Mouse (Mus musculus): ENCODE data around the gene Eva1b.
A peak's percentile ranks its signal among the peaks of the same experiment; 100 is the strongest.
"Not testable (repeated sequence)": the region's sequence is repeated elsewhere in the genome, so short reads cannot be mapped to it uniquely, and the experiment has no call there.

Gene Eva1b

GRCm38 (mm10) chr4:126151701-126152440 is 4.3 kb downstream of the Eva1b start:
- ATAC-seq (ENCODE audit: insufficient number of reproducible peaks, low FRiP score, low TSS enrichment), result no peak

- no peak for ATAC-seq (ENCODE audit: insufficient number of reproducible peaks, low FRiP score, low TSS enrichment)
Measured at GRCm38 (mm10) chr4:126152864-126153263, 5.3 kb downstream of the Eva1b start.

- no peak for ATAC-seq (ENCODE audit: insufficient number of reproducible peaks, low FRiP score, low TSS enrichment)
Measured at GRCm38 (mm10) chr4:126155183-126155582, 7.6 kb downstream of the Eva1b start.

GRCm38 (mm10) chr4:126155869-126156268 is 8.3 kb downstream of the Eva1b start:
- ATAC-seq (ENCODE audit: insufficient number of reproducible peaks, low FRiP score, low TSS enrichment), result no peak

- ATAC-seq (ENCODE audit: insufficient number of reproducible peaks, low FRiP score, low TSS enrichment), result no peak
Measured at GRCm38 (mm10) chr4:126156617-126157016, 9.1 kb downstream of the Eva1b start.

GRCm38 (mm10) chr4:126157562-126157961 is 10.0 kb downstream of the Eva1b start:
- no peak for ATAC-seq (ENCODE audit: insufficient number of reproducible peaks, low FRiP score, low TSS enrichment)

- ATAC-seq (ENCODE audit: insufficient number of reproducible peaks, low FRiP score, low TSS enrichment), result no peak
Measured at GRCm38 (mm10) chr4:126159455-126159854, 11.9 kb downstream of the Eva1b start.

- no peak for ATAC-seq (ENCODE audit: insufficient number of reproducible peaks, low FRiP score, low TSS enrichment)
Measured at GRCm38 (mm10) chr4:126160981-126161380, 13.4 kb downstream of the Eva1b start.

GRCm38 (mm10) chr4:126161456-126161855 is 13.9 kb downstream of the Eva1b start:
- no peak for ATAC-seq (ENCODE audit: insufficient number of reproducible peaks, low FRiP score, low TSS enrichment)

- no peak for ATAC-seq (ENCODE audit: insufficient number of reproducible peaks, low FRiP score, low TSS enrichment)
Measured at GRCm38 (mm10) chr4:126161986-126162385, 14.4 kb downstream of the Eva1b start.

- peak; percentile 71 for ATAC-seq (ENCODE audit: insufficient number of reproducible peaks, low FRiP score, low TSS enrichment)
Measured at GRCm38 (mm10) chr4:126162544-126163066, 15.1 kb downstream of the Eva1b start.

- no peak for ATAC-seq (ENCODE audit: insufficient number of reproducible peaks, low FRiP score, low TSS enrichment)
Measured at GRCm38 (mm10) chr4:126163067-126163659, 15.6 kb downstream of the Eva1b start, which contains the start of gene Sh3d21. TSS of gene Sh3d21 (minus strand) at chr4:126163491.

- ATAC-seq (ENCODE audit: insufficient number of reproducible peaks, low FRiP score, low TSS enrichment), result no peak
Measured at GRCm38 (mm10) chr4:126163685-126164084, 16.1 kb downstream of the Eva1b start.

- ATAC-seq (ENCODE audit: insufficient number of reproducible peaks, low FRiP score, low TSS enrichment), result not testable (repeated sequence)
Measured at GRCm38 (mm10) chr4:126165092-126165491, 17.5 kb downstream of the Eva1b start.

- ATAC-seq (ENCODE audit: insufficient number of reproducible peaks, low FRiP score, low TSS enrichment), result no peak
Measured at GRCm38 (mm10) chr4:126166084-126166483, 18.5 kb downstream of the Eva1b start.

GRCm38 (mm10) chr4:126168851-126169250 is 21.3 kb downstream of the Eva1b start:
- no peak for ATAC-seq (ENCODE audit: insufficient number of reproducible peaks, low FRiP score, low TSS enrichment)

GRCm38 (mm10) chr4:126170737-126171136 is 23.2 kb downstream of the Eva1b start:
- ATAC-seq (ENCODE audit: insufficient number of reproducible peaks, low FRiP score, low TSS enrichment), result not testable (repeated sequence)

- no peak for ATAC-seq (ENCODE audit: insufficient number of reproducible peaks, low FRiP score, low TSS enrichment)
Measured at GRCm38 (mm10) chr4:126173800-126174199, 26.3 kb downstream of the Eva1b start.

GRCm38 (mm10) chr4:126175980-126176379 is 28.4 kb downstream of the Eva1b start:
- ATAC-seq (ENCODE audit: insufficient number of reproducible peaks, low FRiP score, low TSS enrichment), result not testable (repeated sequence)

- ATAC-seq (ENCODE audit: insufficient number of reproducible peaks, low FRiP score, low TSS enrichment), result peak; percentile 52; the same call in 1 of the 2 replicates
Measured at GRCm38 (mm10) chr4:126181170-126181957, 33.8 kb downstream of the Eva1b start.

- no peak for ATAC-seq (ENCODE audit: insufficient number of reproducible peaks, low FRiP score, low TSS enrichment)
Measured at GRCm38 (mm10) chr4:126183034-126183433, 35.5 kb downstream of the Eva1b start.
